Mouse (Mus musculus) kidney, adult 11 months (tissue): ENCODE measurements around the gene Map7d3.

Experiments
- DNase-seq: peaks from one replicate; pipeline ENCODE4 v3.0.0; 2022

Gene Map7d3

GRCm38 (mm10) chrX:56821765-56822603 is at the start of gene Map7d3:
Gene Map7d3, minus strand, starts transcription at chrX:56822326.
- DNase-seq: no peak

GRCm38 (mm10) chrX:56869863-56870262 is 47.7 kb upstream of the Map7d3 start, which contains the start of gene Adgrg4:
Gene Adgrg4, plus strand, starts transcription at chrX:56870163.
- DNase-seq: no peak

GRCm38 (mm10) chrX:56841255-56841654 is 19.1 kb upstream of the Map7d3 start:
- no peak for DNase-seq

- DNase-seq: no peak
Measured at GRCm38 (mm10) chrX:56839369-56839768, 17.2 kb upstream of the Map7d3 start.

- DNase-seq: no peak
Measured at GRCm38 (mm10) chrX:56835842-56836241, 13.7 kb upstream of the Map7d3 start.

GRCm38 (mm10) chrX:56827492-56827891 is 5.4 kb upstream of the Map7d3 start:
- DNase-seq: no peak

- DNase-seq: peak; percentile 26
Measured at GRCm38 (mm10) chrX:56791268-56791667, 30.9 kb downstream of the Map7d3 start.

GRCm38 (mm10) chrX:56790591-56790990 is 31.5 kb downstream of the Map7d3 start:
- no peak for DNase-seq

- peak; percentile 18 for DNase-seq
Measured at GRCm38 (mm10) chrX:56787486-56787885, 34.6 kb downstream of the Map7d3 start.

GRCm38 (mm10) chrX:56786281-56787061 is 35.7 kb downstream of the Map7d3 start:
- peak; percentile 21 for DNase-seq

- no peak for DNase-seq
Measured at GRCm38 (mm10) chrX:56773329-56773728, 48.8 kb downstream of the Map7d3 start.

GRCm38 (mm10) chrX:56771751-56772150 is 50.4 kb downstream of the Map7d3 start:
- DNase-seq: no peak

GRCm38 (mm10) chrX:56769838-56770237 is 52.3 kb downstream of the Map7d3 start:
- DNase-seq: peak; percentile 58

- no peak for DNase-seq
Measured at GRCm38 (mm10) chrX:56760257-56760760, 61.8 kb downstream of the Map7d3 start.

- no peak for DNase-seq
Measured at GRCm38 (mm10) chrX:56756352-56756751, 65.8 kb downstream of the Map7d3 start.

GRCm38 (mm10) chrX:56755646-56756045 is 66.5 kb downstream of the Map7d3 start:
- DNase-seq: no peak

- DNase-seq: no peak
Measured at GRCm38 (mm10) chrX:56753317-56754289, 68.5 kb downstream of the Map7d3 start.

GRCm38 (mm10) chrX:56752144-56752543 is 70.0 kb downstream of the Map7d3 start:
- DNase-seq: no peak

GRCm38 (mm10) chrX:56751536-56751935 is 70.6 kb downstream of the Map7d3 start:
- DNase-seq: no peak
